Mouse (Mus musculus): ENCODE results near the gene Has3. TPM values are rescaled to one million over a fixed set of nuclear protein-coding genes. Genes with fewer than 3 reads are reported as not detected.

Gene Has3
- polyA plus RNA-seq, 1 experiment: 2.3 TPM

DNA sequence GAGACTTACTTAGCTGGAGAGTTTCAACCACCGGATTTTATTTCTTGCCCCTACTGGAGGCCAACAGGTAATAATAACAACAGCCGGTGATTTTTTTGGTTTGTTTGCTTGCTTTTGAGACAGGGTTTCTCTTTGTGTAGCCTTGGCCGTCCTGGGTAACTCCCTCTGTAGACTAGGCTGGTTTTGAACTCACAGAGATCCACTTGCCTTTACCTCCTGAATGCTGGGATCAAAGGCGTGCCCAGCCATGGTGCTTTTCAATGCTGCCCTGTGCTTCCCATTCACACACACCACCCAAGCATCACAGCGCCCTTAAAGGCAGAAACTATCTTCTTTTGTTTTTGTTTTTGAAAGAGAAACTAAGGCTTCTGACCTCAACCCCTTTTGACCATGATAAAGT lies 59.9 kb downstream of the Has3 start:
- DNase-seq (ENCODE audit: low read depth): no peak

DNA sequence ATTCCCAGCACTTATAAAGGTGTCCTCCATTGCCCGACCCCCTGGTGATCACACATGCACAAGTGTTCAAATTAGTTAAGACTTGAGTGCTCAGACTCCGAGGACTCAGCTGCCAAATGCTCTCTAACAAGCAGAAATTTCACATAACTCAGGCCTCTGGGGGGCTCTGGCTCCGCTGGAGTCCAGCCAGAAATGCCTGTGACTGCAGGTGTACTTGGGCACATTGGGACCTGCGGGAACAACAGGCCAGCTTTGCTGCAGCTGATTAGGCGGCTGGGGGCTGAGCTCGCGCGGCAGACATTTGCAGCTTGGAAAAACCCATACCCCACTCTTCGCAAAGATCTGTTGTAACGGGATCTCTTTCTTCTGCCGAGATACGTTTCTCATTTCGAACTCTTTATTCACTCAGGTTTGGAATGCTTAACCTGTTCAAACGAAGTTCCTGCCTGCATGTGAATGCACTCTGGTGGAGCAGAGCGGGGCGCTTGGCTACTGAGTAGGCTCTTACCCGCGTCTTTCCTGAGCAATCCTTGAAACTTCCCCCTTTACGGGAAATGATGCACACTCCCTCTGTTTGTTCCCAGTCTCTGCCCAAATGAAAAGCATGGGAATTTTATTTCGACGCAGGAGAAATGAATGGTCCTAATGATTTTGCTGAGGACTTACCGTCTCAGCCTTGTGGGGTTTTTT lies 62.5 kb downstream of the Has3 start:
- no peak for DNase-seq (ENCODE audit: low read depth)

DNA sequence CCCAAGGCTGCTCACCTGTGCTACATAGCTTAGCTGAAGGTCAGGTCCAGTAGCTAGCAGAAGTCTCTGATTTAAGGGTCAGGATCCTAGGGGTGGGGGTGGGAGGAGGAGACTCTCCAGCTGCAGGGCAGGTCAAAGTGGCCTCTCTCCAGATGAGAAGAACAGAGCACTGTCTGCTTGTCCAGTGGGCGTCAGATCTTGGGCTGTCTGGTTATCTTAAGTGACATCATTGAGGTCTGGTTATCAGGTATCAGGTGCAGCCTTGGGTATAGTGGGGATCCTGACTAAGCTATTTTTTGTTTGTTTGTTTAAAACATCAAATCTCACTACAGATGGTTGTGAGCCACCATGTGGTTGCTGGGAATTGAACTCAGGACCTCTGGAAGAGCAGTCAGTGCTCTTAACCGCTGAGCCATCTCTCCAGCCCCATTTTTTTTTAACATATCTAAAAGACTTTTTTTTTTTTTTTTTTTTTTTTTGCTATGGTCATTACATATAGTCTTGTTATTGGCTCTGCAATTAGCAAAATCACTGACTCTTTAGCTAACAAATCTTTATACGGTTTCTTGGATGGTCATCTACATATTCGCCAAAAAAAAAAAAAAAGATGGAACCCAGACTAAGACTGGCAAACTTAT lies 63.6 kb downstream of the Has3 start:
- DNase-seq (ENCODE audit: low read depth): no peak

Other genes with a start within 250 kb of the Has3 start
- 4.7 and 4.8 TPM in 2 replicates for gene Tango6, start 187.2 kb upstream of the Has3 start, polyA plus RNA-seq (2012; rRNA removed)
- 21.3 and 23.9 TPM in 2 replicates for gene Utp4, start 23.4 kb downstream of the Has3 start, polyA plus RNA-seq (2012; rRNA removed)
- 8.4 and 8.9 TPM in 2 replicates for gene Sntb2, start 65.5 kb downstream of the Has3 start, polyA plus RNA-seq (2012; rRNA removed)
- gene Vps4a, start 161.0 kb downstream of the Has3 start, polyA plus RNA-seq (2012; rRNA removed): 24.2 and 28.1 TPM in 2 replicates
- 22.6 and 25.4 TPM in 2 replicates for gene Pdf, start 178.4 kb downstream of the Has3 start, polyA plus RNA-seq (2012; rRNA removed)
- 41.3 and 52.7 TPM in 2 replicates for gene Cog8, start 186.4 kb downstream of the Has3 start, polyA plus RNA-seq (2012; rRNA removed)
- 18.1 and 23.7 TPM in 2 replicates for gene Nip7, start 186.6 kb downstream of the Has3 start, polyA plus RNA-seq (2012; rRNA removed)
- gene Tmed6, start 195.4 kb downstream of the Has3 start, polyA plus RNA-seq (2012; rRNA removed): 102 and 122 TPM in 2 replicates
- gene Terf2, start 226.3 kb downstream of the Has3 start, polyA plus RNA-seq (2012; rRNA removed): 10.7 and 11.7 TPM in 2 replicates